In genomic region chr12:40037226-40037813, GRCm38 (mm10) we compare ENCODE assay signal across 8 mouse cellular contexts. TPM values are rescaled to one million over a fixed set of nuclear protein-coding genes. Genes with fewer than 3 reads are reported as not detected.
DNase-seq lines count a peak whose midpoint lies in the region; ATAC-seq and TF ChIP-seq lines count a peak whose summit lies in the region.

No protein-coding gene starts in this region.

- peak; percentile 98 for ATAC-seq in hindbrain, postnatal 0 days
- ATAC-seq in megakaryocyte, adult 5-6 weeks (ENCODE audit: poor library complexity, severe bottlenecking): peak; percentile 86

- H3K9ac ChIP-seq in hindbrain, postnatal 0 days (replicated peaks; ENCODE audit: low read length): peak overlapping the region; percentile 94

- peak overlapping the region; percentile 57 for H3K4me2 ChIP-seq in hindbrain, postnatal 0 days (ENCODE audit: low read depth, low read length)

- intact Hi-C loops in left cerebral cortex, adult 2 months (cut with DNase I): loop anchor here (1.0 to 5.0 kb wide), 5 partner anchors 61 to 372 kb away; no protein-coding TSS in a partner anchor

- no peaks in the 10 kb centered on the region for H3K9me3 ChIP-seq in hindbrain, postnatal 0 days (ENCODE audit: low read length)

- peak overlapping the region; percentile 91 for H3K4me3 ChIP-seq in hindbrain, postnatal 0 days (ENCODE audit: low read length)
- peak overlapping the region; percentile 86 for H3K4me3 ChIP-seq in left cerebral cortex, adult 2 months

- peak; percentile 97 for DNase-seq in T-cell, adult 2 months (ENCODE audit: low spot score)
- DNase-seq in cerebellum, postnatal 36 days: peak; percentile 94 to 98
- DNase-seq in gastrocnemius, adult 18-20 months (ENCODE audit: low spot score): peak; percentile 98
- DNase-seq in hindbrain, postnatal 0 days (ENCODE audit: low spot score): peak; percentile 98
- DNase-seq in left cerebral cortex, adult 2 months (ENCODE audit: extremely low spot score in 1 of 2, low spot score in 2 of 2): peak; percentile 99
- DNase-seq in right cerebral cortex, adult 2 months (ENCODE audit: low spot score in 2 of 2): peak; percentile 97 to 98
- DNase-seq in urinary bladder, postnatal 14 days (ENCODE audit: low spot score): peak; percentile 99

- WGBS in hindbrain, postnatal 0 days: under 1% methylated on average over 37 of the region's 60 CpGs

- peak overlapping the region; percentile 98 for H3K27ac ChIP-seq in hindbrain, postnatal 0 days
- H3K27ac ChIP-seq in left cerebral cortex, adult 2 months: peak overlapping the region; percentile 95

- H3K27me3 ChIP-seq in hindbrain, postnatal 0 days (ENCODE audit: insufficient read depth, low read length): no peaks in the 10 kb centered on the region

- 0 out of 2 replicates have a peak, but pooled peaks cover 5% of the 10 kb centered on the region for H3K4me1 ChIP-seq in hindbrain, postnatal 0 days (ENCODE audit: insufficient read depth, low read length)

- H3K36me3 ChIP-seq in hindbrain, postnatal 0 days (ENCODE audit: insufficient read depth, low read length): no peaks in the 10 kb centered on the region

- TF ChIP-seq CTCF in hindbrain, postnatal 0 days (IDR thresholded peaks at IDR 0.05; ENCODE audit: low read depth): peak; percentile 59
- TF ChIP-seq CTCF in left cerebral cortex, adult 2 months (IDR thresholded peaks at IDR 0.05): peak; percentile 56

RNA-seq across cellular contexts. Expression of gene Arl4a, which starts 0.5 kb away (rescaled TPM):
- 10 to 100 TPM; 21.9 to 23.0 TPM for total RNA-seq in gastrocnemius, adult 18-20 months (2021)
- 48.3 and 61.9 TPM in 2 replicates for total RNA-seq in hindbrain, postnatal 0 days (2014; rRNA removed)
- polyA plus RNA-seq in hindbrain, postnatal 0 days (2015; fragmentation: Nextera tagmentation; extraction: Ambion mirVana): 113 and 114 TPM in 2 replicates
- total RNA-seq in left cerebral cortex, adult 2 months (2021): 10 to 100 TPM; 39.2 to 50.8 TPM
- total RNA-seq in megakaryocyte, adult 5-6 weeks (2015): 11.3 and 16.7 TPM in 2 replicates
- 9.3 and 9.9 TPM in 2 replicates for total RNA-seq in megakaryocyte, adult 5-6 weeks (2017)

Comparison
In these comparisons a context has a peak if more than half of its experiments do, and no peak if none do; other contexts are left out.
1. Peak in every context shown above with its lines: DNase-seq, ATAC-seq, H3K4me3 ChIP-seq and H3K27ac ChIP-seq.